Mouse (Mus musculus) forebrain, postnatal 0 days (tissue): Measurements from ENCODE around the gene Tmem234. TPM values are rescaled to one million over a fixed set of nuclear protein-coding genes. Genes with fewer than 3 reads are reported as not detected.

ENCODE experiments used
- ATAC-seq: fragments of 200-750 bp; cut with Nextera tagmentation; 2 replicates; pipeline ENCODE4 v1.8.0; 2017; ENCODE audit warnings: mild to moderate bottlenecking, moderate library complexity
- DNase-seq: peaks from one replicate; pipeline ENCODE4 v3.0.0-alpha.2; 2015
- H3K27ac ChIP-seq: fragments of 300-500 bp; sonication (generic); 2 replicates; pipeline ENCODE4 v1.5.1; 2014; ENCODE audit warnings: low read depth, mild to moderate bottlenecking, antibody characterized with exemption, low read length, moderate library complexity, mixed read lengths
- H3K27me3 ChIP-seq: fragments of 300-500 bp; sonication (generic); 2 replicates; pipeline ENCODE4 v1.6.1; 2014; ENCODE audit warnings: mild to moderate bottlenecking, low read length, mixed read lengths; ENCODE audit not compliant: insufficient read depth
- H3K36me3 ChIP-seq: fragments of 300-500 bp; sonication (generic); 2 replicates; pipeline ENCODE4 v1.6.1; 2014; ENCODE audit warnings: mild to moderate bottlenecking, moderate library complexity; ENCODE audit not compliant: insufficient read depth
- H3K4me1 ChIP-seq: fragments of 300-500 bp; sonication (generic); 2 replicates; pipeline ENCODE4 v1.6.1; 2014; ENCODE audit warnings: antibody characterized with exemption; ENCODE audit not compliant: insufficient read depth
- H3K4me2 ChIP-seq: fragments of 300-500 bp; sonication (generic); 2 replicates; pipeline ENCODE4 v1.6.1; 2014; ENCODE audit warnings: low read depth, mild to moderate bottlenecking, moderate library complexity
- H3K4me3 ChIP-seq: fragments of 300-500 bp; sonication (generic); 2 replicates; pipeline ENCODE4 v1.5.1; 2014; ENCODE audit warnings: low read depth, low read length, mixed read lengths
- H3K9ac ChIP-seq: fragments of 300-500 bp; sonication (generic); 2 replicates; pipeline ENCODE4 v1.6.1; 2014; ENCODE audit warnings: mild to moderate bottlenecking
- H3K9me3 ChIP-seq: fragments of 300-500 bp; sonication (generic); 2 replicates; pipeline ENCODE4 v1.6.1; 2016; ENCODE audit warnings: low read length
- CTCF ChIP-seq: sonication (generic); IDR thresholded peaks from 2 replicates; pipeline ENCODE4 v1.5.1; 2016; ENCODE audit warnings: antibody characterized with exemption, control low read depth, low read depth
- WGBS: fragments of 180-500 bp; shearing (Covaris S2); extraction: QIAGEN DNeasy Blood & Tissue Kit; methylation state at CpG from one replicate; pipeline ENCODE4 v1.1.7; 2014; 5-methylcytosine and 5-hydroxymethylcytosine counted together
- polyA plus RNA-seq: library from polyadenylated mRNA; unstranded; fragments of >200 nt; fragmentation: Nextera tagmentation; extraction: Ambion mirVana; gene quantifications from 2 replicates; pipeline ENCODE4 v1.2.1, GENCODE M21; 2015
- total RNA-seq: library from RNA; depleted of rRNA; stranded (reverse); fragments of >200 nt; gene quantifications from 2 replicates; pipeline ENCODE4 v1.2.3, GENCODE M21; 2014

The Tmem234 gene
- total and polyA plus RNA-seq, 2 experiments from 2014 or later = 155 to 218 TPM

- WGBS = 88% methylated on average over 12 of the region's 12 CpGs
- TF ChIP-seq CTCF = no peak
- H3K27me3 ChIP-seq = no peaks in the 10 kb centered on the region
- no peak for DNase-seq
- no peak overlapping the region for H3K4me2 ChIP-seq
- H3K4me3 ChIP-seq = no peak overlapping the region
- no peak for ATAC-seq
- no peak overlapping the region for H3K27ac ChIP-seq
- no peaks in the 10 kb centered on the region for H3K36me3 ChIP-seq
- 0 out of 2 replicates have a peak, but pooled peaks cover 5% of the 10 kb centered on the region for H3K4me1 ChIP-seq
- H3K9ac ChIP-seq = no peak overlapping the region
- no peaks in the 10 kb centered on the region for H3K9me3 ChIP-seq
Measured at GRCm38 (mm10) chr4:129558321-129558955, 42.0 kb upstream of the Tmem234 start.

GRCm38 (mm10) chr4:129561184-129561583 is 39.3 kb upstream of the Tmem234 start:
- Histone ChIP-seq H3K27me3 (no peaks in the 10 kb centered on the region), H3K4me2 (no peak overlapping the region), H3K4me1 (no peaks in the 10 kb centered on the region), H3K9ac (no peak overlapping the region), H3K27ac (no peak overlapping the region), H3K9me3 (no peaks in the 10 kb centered on the region), H3K4me3 (no peak overlapping the region), H3K36me3 (no peaks in the 10 kb centered on the region)
- ATAC-seq (no peak), DNase-seq (no peak)
- TF ChIP-seq CTCF = no peak
- WGBS = 89% methylated on average over 5 of the region's 5 CpGs

GRCm38 (mm10) chr4:129563718-129564117 is 36.8 kb upstream of the Tmem234 start:
- no peak overlapping the region for H3K4me3 ChIP-seq
- 83% methylated on average over 8 of the region's 8 CpGs for WGBS
- ATAC-seq (no peak), DNase-seq (no peak)
- no peaks in the 10 kb centered on the region for H3K4me1 ChIP-seq
- no peaks in the 10 kb centered on the region for H3K27me3 ChIP-seq
- no peak for TF ChIP-seq CTCF
- no peaks in the 10 kb centered on the region for H3K9me3 ChIP-seq
- H3K27ac ChIP-seq = no peak overlapping the region
- no peaks in the 10 kb centered on the region for H3K36me3 ChIP-seq
- H3K4me2 ChIP-seq = no peak overlapping the region
- no peak overlapping the region for H3K9ac ChIP-seq

- TF ChIP-seq CTCF = no peak
- DNase-seq (no peak), ATAC-seq (no peak)
- Histone ChIP-seq H3K27ac (no peak overlapping the region), H3K27me3 (no peaks in the 10 kb centered on the region), H3K4me1 (no peaks in the 10 kb centered on the region), H3K36me3 (no peaks in the 10 kb centered on the region), H3K4me2 (no peak overlapping the region), H3K4me3 (no peak overlapping the region), H3K9ac (no peak overlapping the region), H3K9me3 (no peaks in the 10 kb centered on the region)
- 80% methylated on average over 6 of the region's 6 CpGs for WGBS
Measured at GRCm38 (mm10) chr4:129565139-129565538, 35.3 kb upstream of the Tmem234 start.

GRCm38 (mm10) chr4:129568366-129568765 is 32.1 kb upstream of the Tmem234 start:
- Histone ChIP-seq H3K27ac (no peak overlapping the region), H3K4me1 (no peaks in the 10 kb centered on the region), H3K36me3 (no peaks in the 10 kb centered on the region), H3K4me2 (no peak overlapping the region), H3K27me3 (no peaks in the 10 kb centered on the region), H3K4me3 (no peak overlapping the region), H3K9ac (no peak overlapping the region), H3K9me3 (no peaks in the 10 kb centered on the region)
- ATAC-seq = no peak
- TF ChIP-seq CTCF = no peak
- no peak for DNase-seq
- WGBS = 92% methylated on average over 7 of the region's 7 CpGs

- Histone ChIP-seq H3K4me1 (no peaks in the 10 kb centered on the region), H3K36me3 (no peaks in the 10 kb centered on the region), H3K4me3 (no peak overlapping the region), H3K9me3 (no peaks in the 10 kb centered on the region), H3K27me3 (no peaks in the 10 kb centered on the region), H3K4me2 (no peak overlapping the region), H3K9ac (no peak overlapping the region), H3K27ac (no peak overlapping the region)
- DNase-seq = no peak
- WGBS = 90% methylated on average over 6 of the region's 6 CpGs
- no peak for ATAC-seq
- no peak for TF ChIP-seq CTCF
Measured at GRCm38 (mm10) chr4:129570028-129570427, 30.4 kb upstream of the Tmem234 start.

GRCm38 (mm10) chr4:129571551-129572084 is 28.9 kb upstream of the Tmem234 start:
- no peak overlapping the region for H3K27ac ChIP-seq
- no peaks in the 10 kb centered on the region for H3K36me3 ChIP-seq
- DNase-seq (no peak), ATAC-seq (no peak)
- no peaks in the 10 kb centered on the region for H3K4me1 ChIP-seq
- TF ChIP-seq CTCF = no peak
- 71% methylated on average over 8 of the region's 8 CpGs for WGBS
- H3K9ac ChIP-seq = no peak overlapping the region
- H3K4me2 ChIP-seq = no peak overlapping the region
- H3K27me3 ChIP-seq = no peaks in the 10 kb centered on the region
- no peak overlapping the region for H3K4me3 ChIP-seq
- H3K9me3 ChIP-seq = no peaks in the 10 kb centered on the region
